7 mouse cellular contexts compared by ENCODE assay signal in the genomic region with DNA sequence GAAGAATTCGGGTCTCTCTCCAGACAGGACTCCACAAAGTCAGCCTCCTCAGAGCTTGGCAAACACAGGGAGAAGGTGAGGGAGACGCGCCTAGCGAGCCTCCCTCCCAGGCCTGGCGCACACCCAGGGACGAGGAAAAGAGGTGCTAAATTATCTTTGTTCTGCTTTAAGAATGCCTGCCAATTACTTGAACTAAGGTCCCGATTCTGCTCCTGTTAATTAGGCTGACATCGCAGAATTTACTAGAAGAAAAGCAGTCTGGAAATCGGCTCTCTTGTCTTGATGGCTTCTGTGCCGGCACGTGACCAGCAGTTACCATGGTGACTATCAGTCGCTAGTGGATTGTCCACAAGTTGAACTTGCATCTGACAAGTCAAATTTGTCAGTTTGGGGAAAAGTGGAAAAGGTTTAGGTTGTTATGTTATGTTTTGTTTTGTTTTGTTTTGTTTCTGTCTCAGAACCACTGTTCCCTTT.
DNase-seq lines count a peak whose midpoint lies in the region; ATAC-seq lines count a peak whose summit lies in the region.

No protein-coding gene starts in this region.

- WGBS in midbrain, embryonic 11.5 days = 65% methylated on average over 12 of the region's 12 CpGs
- 61% methylated on average over 12 of the region's 12 CpGs for WGBS in midbrain, embryonic 10.5 days
- 37% methylated on average over 12 of the region's 12 CpGs for WGBS in kidney, embryonic 15.5 days

- H3K36me3 ChIP-seq in midbrain, embryonic 11.5 days (ENCODE audit: control insufficient read depth, insufficient read depth, low read length) = no peaks in the 10 kb centered on the region
- no peaks in the 10 kb centered on the region for H3K36me3 ChIP-seq in midbrain, embryonic 10.5 days
- H3K36me3 ChIP-seq in kidney, embryonic 15.5 days = no peaks in the 10 kb centered on the region

- H3K4me1 ChIP-seq in midbrain, embryonic 11.5 days (ENCODE audit: control insufficient read depth, insufficient read depth, low read length) = peaks cover 2% of the 10 kb centered on the region; the same call in 1 of the 2 replicates
- peaks cover 32% of the 10 kb centered on the region for H3K4me1 ChIP-seq in midbrain, embryonic 10.5 days
- peaks cover 33% of the 10 kb centered on the region for H3K4me1 ChIP-seq in kidney, embryonic 15.5 days

- no peaks in the 10 kb centered on the region for H3K27me3 ChIP-seq in midbrain, embryonic 11.5 days (ENCODE audit: control insufficient read depth, insufficient read depth, low read length)
- no peaks in the 10 kb centered on the region for H3K27me3 ChIP-seq in midbrain, embryonic 10.5 days (ENCODE audit: low read depth, poor library complexity, severe bottlenecking)
- H3K27me3 ChIP-seq in kidney, embryonic 15.5 days = no peaks in the 10 kb centered on the region

- peak; percentile 53 for DNase-seq in midbrain, embryonic 11.5 days (ENCODE audit: low spot score, missing footprints)
- no peak for DNase-seq in midbrain, embryonic 10.5 days (ENCODE audit: low spot score)
- DNase-seq in cerebellum, adult 18-20 months = peak; percentile 31 to 41
- peak; percentile 27 for DNase-seq in forelimb bud, embryonic 11.5 days (ENCODE audit: low read depth, low spot score)
- peak; percentile 84 for DNase-seq in retina, embryonic 14.5 days (ENCODE audit: low spot score)
- DNase-seq in gastrocnemius, adult 18-20 months (ENCODE audit: low spot score) = no peak

- H3K4me3 ChIP-seq in midbrain, embryonic 11.5 days (ENCODE audit: low read depth, low read length) = no peak overlapping the region
- H3K4me3 ChIP-seq in midbrain, embryonic 10.5 days = no peak overlapping the region
- H3K4me3 ChIP-seq in kidney, embryonic 15.5 days (replicated peaks) = no peak overlapping the region

- no peak overlapping the region for H3K4me2 ChIP-seq in midbrain, embryonic 11.5 days
- peak overlapping the region; percentile 42 for H3K4me2 ChIP-seq in kidney, embryonic 15.5 days

- no peaks in the 10 kb centered on the region for H3K9me3 ChIP-seq in midbrain, embryonic 11.5 days (ENCODE audit: control insufficient read depth, low read length)
- no peaks in the 10 kb centered on the region for H3K9me3 ChIP-seq in midbrain, embryonic 10.5 days (replicated peaks)
- no peaks in the 10 kb centered on the region for H3K9me3 ChIP-seq in kidney, embryonic 15.5 days (replicated peaks)

- no peak overlapping the region for H3K27ac ChIP-seq in midbrain, embryonic 11.5 days (ENCODE audit: low read depth, low read length)
- no peak overlapping the region for H3K27ac ChIP-seq in midbrain, embryonic 10.5 days (replicated peaks)
- no peak overlapping the region for H3K27ac ChIP-seq in kidney, embryonic 15.5 days

- ATAC-seq in midbrain, embryonic 11.5 days (ENCODE audit: low FRiP score) = no peak
- ATAC-seq in kidney, embryonic 15.5 days (replicated peaks; ENCODE audit: low FRiP score) = peak; percentile 49

- no peak overlapping the region for H3K9ac ChIP-seq in midbrain, embryonic 11.5 days (ENCODE audit: low read length)
- H3K9ac ChIP-seq in kidney, embryonic 15.5 days = no peak overlapping the region

Comparison
In these comparisons a context has a peak if more than half of its experiments do, and no peak if none do; other contexts are left out.
1. DNase-seq: peak in midbrain, embryonic 11.5 days (single experiment), cerebellum, adult 18-20 months (2 of 2), forelimb bud, embryonic 11.5 days (single experiment) and retina, embryonic 14.5 days (single experiment); none in midbrain, embryonic 10.5 days (single experiment) and gastrocnemius, adult 18-20 months (single experiment).